Mouse (Mus musculus): Measurements from ENCODE around the gene Evc2.

Gene Evc2

GRCm38 (mm10) chr5:37472025-37472608 lies 133.8 kb downstream of the Evc2 start:
- no peak for DNase-seq (ENCODE audit: low spot score)
